Mouse (Mus musculus) gastrocnemius, postnatal 10 days (tissue): ENCODE data around the gene Olfr684. TPM values are rescaled to one million over a fixed set of nuclear protein-coding genes. Genes with fewer than 3 reads are reported as not detected.

Source experiments
- DNase-seq: peaks from one replicate; pipeline ENCODE4 v3.0.0; 2021; ENCODE audit warnings: mixed read lengths
- long read RNA-seq, 2 experiments: library from polyadenylated mRNA; stranded (forward); transcript quantifications; one replicate each; pipeline ENCODE4 v2.0.0; 2021
- total RNA-seq, 2 experiments: library from RNA; stranded (reverse); gene quantifications; 2 replicates each; pipeline ENCODE4 v1.2.3; 2021

Olfr684 gene
- not detected for total RNA-seq
- long read RNA-seq, experiment 1, result 0 reads
- long read RNA-seq, experiment 2, result 0 reads

- no peak for DNase-seq
Measured at GRCm38 (mm10) chr7:105163553-105163952, at the start of gene Olfr684. TSS of gene Olfr684 (minus strand) at chr7:105163653.

- no peak for DNase-seq
Measured at GRCm38 (mm10) chr7:105207385-105207784, 43.9 kb upstream of the Olfr684 start, which contains the start of gene Olfr686. TSS of gene Olfr686 (minus strand) at chr7:105207485.

- no peak for DNase-seq
Measured at GRCm38 (mm10) chr7:105185912-105186311, 22.5 kb upstream of the Olfr684 start, which contains the start of gene Olfr685. TSS of gene Olfr685 (minus strand) at chr7:105186012.

- no peak for DNase-seq
Measured at GRCm38 (mm10) chr7:105170773-105171172, 7.3 kb upstream of the Olfr684 start.

- no peak for DNase-seq
Measured at GRCm38 (mm10) chr7:105146912-105147311, 16.5 kb downstream of the Olfr684 start, which contains the start of gene Olfr683. TSS of gene Olfr683 (minus strand) at chr7:105147012.

GRCm38 (mm10) chr7:105141275-105141674, 22.2 kb downstream of the Olfr684 start:
- DNase-seq, result no peak

GRCm38 (mm10) chr7:105116536-105116935, 46.9 kb downstream of the Olfr684 start, which contains the start of gene Olfr681:
TSS of gene Olfr681 (plus strand) at chr7:105116836.
- no peak for DNase-seq

Other genes with a start within 250 kb of the Olfr684 start
- not detected for gene Olfr667, start 242.2 kb downstream of the Olfr684 start, total RNA-seq
- not detected for gene Olfr668, start 235.6 kb downstream of the Olfr684 start, total RNA-seq
- gene Olfr669, start 229.4 kb downstream of the Olfr684 start, total RNA-seq, result not detected
- not detected for gene Olfr670, start 201.0 kb downstream of the Olfr684 start, total RNA-seq
- gene Olfr671, start 184.5 kb downstream of the Olfr684 start, total RNA-seq, result not detected
- not detected for gene Olfr672, start 161.6 kb downstream of the Olfr684 start, total RNA-seq
- gene Olfr675, start 135.2 kb downstream of the Olfr684 start, total RNA-seq, result not detected
- gene Olfr676, start 131.0 kb downstream of the Olfr684 start, total RNA-seq, result not detected
- gene Olfr677, start 112.3 kb downstream of the Olfr684 start, total RNA-seq, result not detected
- not detected for gene Olfr678, start 99.2 kb downstream of the Olfr684 start, total RNA-seq
- not detected for gene Olfr679, start 82.4 kb downstream of the Olfr684 start, total RNA-seq
- not detected for gene Olfr680-ps1, start 70.8 kb downstream of the Olfr684 start, total RNA-seq
- gene Olfr681, start 46.8 kb downstream of the Olfr684 start, total RNA-seq, result not detected
- gene Olfr683, start 16.6 kb downstream of the Olfr684 start, total RNA-seq, result not detected
- gene Olfr685, start 22.4 kb upstream of the Olfr684 start, total RNA-seq, result not detected
- gene Olfr686, start 43.8 kb upstream of the Olfr684 start, total RNA-seq, result not detected
- gene Olfr688, start 124.4 kb upstream of the Olfr684 start, total RNA-seq, result not detected
- gene Olfr689, start 147.5 kb upstream of the Olfr684 start, total RNA-seq, result not detected
- not detected for gene Olfr690, start 170.5 kb upstream of the Olfr684 start, total RNA-seq
- gene Olfr691, start 178.6 kb upstream of the Olfr684 start, total RNA-seq, result not detected
- gene Olfr692, start 204.6 kb upstream of the Olfr684 start, total RNA-seq, result not detected
- gene Gm5901, start 211.4 kb upstream of the Olfr684 start, total RNA-seq, result not detected
- gene Fam160a2, start 236.4 kb upstream of the Olfr684 start, total RNA-seq, result 10 to 100 TPM; 12.6 to 17.5 TPM
- not detected for gene Cnga4, start 240.9 kb upstream of the Olfr684 start, total RNA-seq